Mouse (Mus musculus) frontal cortex, adult 2 months (tissue): ENCODE measurements at regions not wholly inside any gene's neighbourhood (a gene's known extent, or its start where the extent isn't known, plus 50 kb on each side); places are given as distances from the start of the nearest gene placed in this dataset.
A peak's percentile ranks its signal among the peaks of the same experiment; 100 is the strongest.

Experiments
- DNase-seq, 2 experiments: peaks; one replicate each; pipeline ENCODE4 v3.0.0; 2022; ENCODE audit warnings: low spot score in 1 of 2; ENCODE audit errors: extremely low spot score in 1 of 2

GRCm38 (mm10) chr10:17046765-17047164 lies 676.3 kb upstream of the Cited2 start:
- no peak for DNase-seq

GRCm38 (mm10) chr10:17072906-17073305 lies 650.1 kb upstream of the Cited2 start:
- no peak for DNase-seq

- DNase-seq: no peak
Observed at GRCm38 (mm10) chr10:17074013-17074401, 649.0 kb upstream of the Cited2 start.

GRCm38 (mm10) chr10:17074402-17075027 lies 648.5 kb upstream of the Cited2 start:
- DNase-seq: no peak

- DNase-seq: peak in 1 of 2 experiments; percentile 41
Observed at GRCm38 (mm10) chr10:17075147-17075546, 647.9 kb upstream of the Cited2 start.

- no peak for DNase-seq
Observed at GRCm38 (mm10) chr10:17075576-17075975, 647.4 kb upstream of the Cited2 start.

GRCm38 (mm10) chr10:17076186-17076585 lies 646.8 kb upstream of the Cited2 start:
- DNase-seq: no peak

- no peak for DNase-seq
Observed at GRCm38 (mm10) chr10:17077580-17077979, 645.4 kb upstream of the Cited2 start.

GRCm38 (mm10) chr10:17080818-17081217 lies 642.2 kb upstream of the Cited2 start:
- DNase-seq: no peak

GRCm38 (mm10) chr10:17082926-17083325 lies 640.1 kb upstream of the Cited2 start:
- no peak for DNase-seq

- no peak for DNase-seq
Observed at GRCm38 (mm10) chr10:17102065-17102464, 621.0 kb upstream of the Cited2 start.

GRCm38 (mm10) chr10:17103416-17103815 lies 619.6 kb upstream of the Cited2 start:
- no peak for DNase-seq

- DNase-seq: no peak
Observed at GRCm38 (mm10) chr10:17106831-17107230, 616.2 kb upstream of the Cited2 start.

- DNase-seq: no peak
Observed at GRCm38 (mm10) chr10:17111071-17111470, 611.9 kb upstream of the Cited2 start.

GRCm38 (mm10) chr10:17114805-17115204 lies 608.2 kb upstream of the Cited2 start:
- DNase-seq: no peak

- DNase-seq: no peak
Observed at GRCm38 (mm10) chr10:17129391-17130163, 593.4 kb upstream of the Cited2 start.

GRCm38 (mm10) chr10:17130661-17131060 lies 592.4 kb upstream of the Cited2 start:
- no peak for DNase-seq

GRCm38 (mm10) chr10:17131763-17132162 lies 591.3 kb upstream of the Cited2 start:
- peak in 1 of 2 experiments; percentile 4 for DNase-seq

GRCm38 (mm10) chr10:17175385-17175784 lies 547.6 kb upstream of the Cited2 start:
- no peak for DNase-seq

- DNase-seq: no peak
Observed at GRCm38 (mm10) chr10:17177054-17177453, 546.0 kb upstream of the Cited2 start.

GRCm38 (mm10) chr10:17177503-17178278 lies 545.3 kb upstream of the Cited2 start:
- no peak for DNase-seq
